In the genomic region with DNA sequence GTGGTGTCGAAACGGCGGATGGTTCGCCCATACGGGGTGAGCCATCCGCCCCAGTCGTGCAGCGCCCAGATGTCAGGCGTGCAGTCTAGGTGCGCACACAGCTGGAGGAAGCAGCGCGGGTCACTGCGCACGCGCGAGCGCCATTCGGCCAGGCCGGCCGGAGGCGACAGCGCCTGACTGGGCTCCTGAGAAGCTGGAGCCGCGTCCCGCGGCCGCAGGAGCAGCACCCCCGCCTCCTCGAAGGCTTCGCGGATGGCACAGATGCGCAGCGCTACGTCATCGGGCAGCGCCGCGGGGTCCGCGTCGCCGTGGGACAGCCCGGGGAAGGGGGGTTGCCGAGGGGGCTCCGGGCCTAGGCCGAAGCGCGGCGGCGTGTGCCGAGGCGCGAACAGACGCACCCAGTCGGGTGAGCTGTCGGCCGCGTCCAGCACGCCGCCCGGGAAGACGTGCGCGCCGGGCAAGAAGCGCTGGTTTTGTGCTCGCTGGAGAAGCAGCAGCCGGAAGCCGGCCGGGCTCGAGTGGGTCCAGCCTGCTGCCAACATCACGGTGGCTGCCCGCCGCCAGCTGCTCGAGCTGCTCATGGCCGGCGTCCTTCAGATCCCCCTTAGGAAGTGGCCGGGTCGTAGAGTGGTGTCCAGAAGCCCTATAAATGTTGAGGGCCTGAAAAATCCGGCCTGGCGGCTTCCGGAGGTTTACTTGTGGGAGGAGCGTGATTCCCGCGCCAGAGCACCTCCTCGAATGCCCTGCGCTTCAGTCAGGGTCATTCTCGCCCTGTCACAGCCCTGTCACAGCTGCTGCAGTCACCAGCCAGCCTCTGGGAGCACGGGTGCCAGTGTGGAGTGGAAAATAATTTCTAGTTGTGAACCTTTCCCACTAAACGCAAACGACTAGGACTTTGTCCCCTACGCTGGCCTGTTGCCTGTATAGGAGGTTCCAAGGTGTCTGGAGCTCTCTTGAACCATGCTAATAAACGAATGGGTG, we compare ENCODE assay signal across 7 mouse cellular contexts. TPM values are rescaled to one million over a fixed set of nuclear protein-coding genes. Genes with fewer than 3 reads are reported as not detected.
DNase-seq lines count a peak whose midpoint lies in the region; ATAC-seq lines count a peak whose summit lies in the region.

No protein-coding gene starts in this region.

- peak overlapping the region; percentile 95 for H3K4me2 ChIP-seq in intestine, embryonic 15.5 days (replicated peaks)

- H3K27me3 ChIP-seq in intestine, embryonic 15.5 days (replicated peaks) = no peaks in the 10 kb centered on the region
- no peaks in the 10 kb centered on the region for H3K27me3 ChIP-seq in midbrain, embryonic 10.5 days (ENCODE audit: low read depth, poor library complexity, severe bottlenecking)

- peak; percentile 93 to 96 for DNase-seq in adrenal gland, adult (ENCODE audit: inconsistent age in 2 of 2, low spot score in 1 of 2)
- peak; percentile 93 for DNase-seq in embryo, embryonic 10.5 days (ENCODE audit: low spot score)
- peak; percentile 85 for DNase-seq in gastrocnemius, postnatal 25 days
- peak; percentile 90 to 92 for DNase-seq in left cerebral cortex, postnatal 25 days (ENCODE audit: low spot score in 2 of 2)
- peak; percentile 93 for DNase-seq in midbrain, embryonic 10.5 days (ENCODE audit: low spot score)
- peak; percentile 90 for DNase-seq in right cerebral cortex, postnatal 4 days

- H3K4me1 ChIP-seq in intestine, embryonic 15.5 days (replicated peaks) = peaks cover 6% of the 10 kb centered on the region
- H3K4me1 ChIP-seq in midbrain, embryonic 10.5 days = peaks cover 20% of the 10 kb centered on the region

- intact Hi-C loops in left cerebral cortex, postnatal 25 days (cut with DNase I) = loop anchor here (2.0 to 10.0 kb wide), 3 partner anchors 29 to 1139 kb away; partner anchors contain the start of genes Rgs9bp and Tshz3

- peak overlapping the region; percentile 78 for H3K4me3 ChIP-seq in intestine, embryonic 15.5 days (replicated peaks)
- H3K4me3 ChIP-seq in midbrain, embryonic 10.5 days = peak overlapping the region; percentile 87

- peak overlapping the region; percentile 98 for H3K27ac ChIP-seq in intestine, embryonic 15.5 days
- peak overlapping the region; percentile 98 for H3K27ac ChIP-seq in midbrain, embryonic 10.5 days (replicated peaks)

- WGBS in intestine, embryonic 15.5 days = under 1% methylated on average over 89 of the region's 93 CpGs
- under 1% methylated on average over 93 of the region's 93 CpGs for WGBS in midbrain, embryonic 10.5 days

- H3K36me3 ChIP-seq in intestine, embryonic 15.5 days = peaks cover 8% of the 10 kb centered on the region
- H3K36me3 ChIP-seq in midbrain, embryonic 10.5 days = peaks cover 10% of the 10 kb centered on the region

- peak overlapping the region; percentile 88 for H3K9ac ChIP-seq in intestine, embryonic 15.5 days

- ATAC-seq in intestine, embryonic 15.5 days = peak; percentile 86

- H3K9me3 ChIP-seq in intestine, embryonic 15.5 days = no peaks in the 10 kb centered on the region
- no peaks in the 10 kb centered on the region for H3K9me3 ChIP-seq in midbrain, embryonic 10.5 days (replicated peaks)

RNA-seq across cellular contexts. Expression of gene Nudt19, which starts 0.6 kb away (rescaled TPM):
- 10 to 100 TPM; 37.7 to 42.7 TPM for total RNA-seq in gastrocnemius, postnatal 25 days (2021)
- 122 and 129 TPM in 2 replicates for polyA plus RNA-seq in intestine, embryonic 15.5 days (2015; fragmentation: Nextera tagmentation; extraction: Ambion mirVana)
- 10 to 100 TPM; 69.2 to 73.8 TPM for total RNA-seq in left cerebral cortex, postnatal 25 days (2021)
- 47.4 and 48.9 TPM in 2 replicates for polyA plus RNA-seq in midbrain, embryonic 10.5 days (2016; fragmentation: Nextera tagmentation; extraction: Ambion mirVana)

RNA-seq across cellular contexts. Expression of gene Tdrd12, which starts 18.0 kb away (rescaled TPM):
- total RNA-seq in gastrocnemius, postnatal 25 days (2021) = not detected
- polyA plus RNA-seq in intestine, embryonic 15.5 days (2015; fragmentation: Nextera tagmentation; extraction: Ambion mirVana) = 0.57 and 1.2 TPM in 2 replicates
- total RNA-seq in left cerebral cortex, postnatal 25 days (2021) = under 1 TPM; 0.23 to 0.53 TPM
- 0.06 TPM in 1 of 2 replicates, not detected in the other for polyA plus RNA-seq in midbrain, embryonic 10.5 days (2016; fragmentation: Nextera tagmentation; extraction: Ambion mirVana)

RNA-seq across cellular contexts. Expression of gene Rgs9bp, which starts 29.9 kb away (rescaled TPM):
- under 1 TPM; 0.05 to 0.43 TPM for total RNA-seq in gastrocnemius, postnatal 25 days (2021)
- 0.06 and 0.09 TPM in 2 replicates for polyA plus RNA-seq in intestine, embryonic 15.5 days (2015; fragmentation: Nextera tagmentation; extraction: Ambion mirVana)
- total RNA-seq in left cerebral cortex, postnatal 25 days (2021) = under 1 TPM; 0.48 TPM
- polyA plus RNA-seq in midbrain, embryonic 10.5 days (2016; fragmentation: Nextera tagmentation; extraction: Ambion mirVana) = 0.29 and 0.64 TPM in 2 replicates

RNA-seq across cellular contexts. Expression of gene Ankrd27, which starts 30.5 kb away (rescaled TPM):
- total RNA-seq in gastrocnemius, postnatal 25 days (2021) = 10 to 100 TPM in 1 of 2 experiments, 1 to 10 TPM in 1; 7.9 to 11.1 TPM
- 34.6 and 38.0 TPM in 2 replicates for polyA plus RNA-seq in intestine, embryonic 15.5 days (2015; fragmentation: Nextera tagmentation; extraction: Ambion mirVana)
- 10 to 100 TPM; 40.3 to 42.6 TPM for total RNA-seq in left cerebral cortex, postnatal 25 days (2021)
- polyA plus RNA-seq in midbrain, embryonic 10.5 days (2016; fragmentation: Nextera tagmentation; extraction: Ambion mirVana) = 37.7 and 39.2 TPM in 2 replicates

Comparison
In these comparisons a context has a peak if more than half of its experiments do, and no peak if none do; other contexts are left out.
1. Peak in every context shown above with its lines: DNase-seq, ATAC-seq, H3K4me3 ChIP-seq and H3K27ac ChIP-seq.